Mouse (Mus musculus) stomach, postnatal 0 days (tissue): ENCODE measurements around the gene Gm27179.
"Not testable (repeated sequence)": the region's sequence is repeated elsewhere in the genome, so short reads cannot be mapped to it uniquely, and the experiment has no call there.

Source experiments
- CTCF ChIP-seq: IDR thresholded peaks from 2 replicates; pipeline ENCODE4 v1.5.1; 2016; ENCODE audit warnings: antibody characterized with exemption, low read depth, mild to moderate bottlenecking, moderate library complexity
- EP300 ChIP-seq: optimal IDR thresholded peaks from 2 replicates; pipeline ENCODE3; 2016; ENCODE audit warnings: antibody characterized with exemption

- not testable (repeated sequence) for TF ChIP-seq CTCF, EP300
Observed at GRCm38 (mm10) chr14:69536539-69536938, 24.2 kb upstream of the Gm27179 start.
